Mouse (Mus musculus) fibroblast of lung, adult 2 months (primary cell): ENCODE data around the gene Saxo1.

Source experiments
- DNase-seq: peaks from one replicate; pipeline ENCODE4 v3.0.0-alpha.2; 2011; ENCODE audit warnings: low read depth

The Saxo1 gene

DNA sequence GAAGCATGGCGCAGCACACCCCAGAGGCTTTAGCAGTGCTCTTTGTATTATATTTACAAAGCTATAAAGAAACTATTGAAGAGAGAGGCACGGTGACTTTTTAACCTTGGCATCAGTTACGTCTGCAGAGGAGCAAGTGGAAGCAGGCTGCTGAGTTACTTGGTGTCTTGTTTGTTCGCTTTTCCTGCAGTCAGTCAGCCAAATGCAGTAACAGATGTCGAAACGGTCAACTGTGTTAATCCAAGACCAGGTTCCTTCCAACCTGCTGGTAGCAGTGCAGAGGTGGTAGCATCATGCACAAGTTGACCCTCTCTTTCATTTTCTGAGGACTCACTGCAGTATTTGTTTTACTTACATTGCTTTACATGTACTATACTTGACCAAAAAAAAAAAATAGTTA lies 135.5 kb downstream of the Saxo1 start:
- DNase-seq: no peak

DNA sequence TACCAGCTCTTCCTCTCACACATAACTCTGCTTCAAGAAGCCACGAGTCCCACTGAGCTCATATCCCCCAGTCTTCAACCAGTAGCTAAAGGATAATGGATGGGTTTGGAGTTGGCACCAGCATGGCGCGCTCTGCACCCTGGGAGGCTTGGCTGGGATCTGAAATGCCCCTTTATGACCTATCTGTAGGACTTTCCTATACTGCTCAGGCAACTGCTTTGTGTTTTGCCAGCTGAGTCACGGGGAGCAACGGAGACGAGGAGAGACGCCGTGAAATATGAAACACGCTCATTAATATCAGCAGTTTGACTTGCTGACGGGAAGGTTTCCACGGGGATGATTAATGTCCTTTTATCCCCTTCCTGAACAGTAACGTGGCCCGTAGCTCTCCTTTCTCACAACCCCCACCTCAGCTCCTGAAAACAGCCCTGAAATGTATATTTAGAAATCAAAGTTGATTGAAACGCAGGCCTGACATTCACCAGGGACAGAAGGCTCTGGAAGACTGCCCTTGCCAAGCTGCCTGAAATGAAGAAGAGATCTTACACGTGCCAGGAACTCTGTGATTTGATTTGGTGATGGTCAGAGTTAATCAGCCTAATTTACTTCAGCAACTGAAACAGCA lies 141.6 kb downstream of the Saxo1 start:
- no peak for DNase-seq

DNA sequence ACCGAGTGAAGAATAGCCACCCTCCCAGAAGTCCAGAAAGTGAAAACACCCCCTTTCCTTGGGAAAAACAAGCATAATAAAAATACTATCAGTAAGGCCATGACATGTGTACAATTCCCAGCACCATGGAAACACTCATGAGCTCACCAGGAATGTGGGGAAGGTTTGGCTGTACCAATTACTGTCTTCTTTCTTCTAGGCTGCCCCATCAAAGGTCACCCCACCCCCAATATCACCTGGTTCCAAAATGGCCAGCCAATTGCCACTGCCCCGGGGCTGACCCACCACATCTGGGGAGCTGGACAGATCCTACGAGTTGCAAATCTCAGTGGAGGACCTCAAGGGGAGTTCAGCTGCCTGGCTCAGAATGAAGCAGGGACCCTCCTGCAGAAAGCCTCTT lies 144.7 kb downstream of the Saxo1 start:
- DNase-seq: no peak

DNA sequence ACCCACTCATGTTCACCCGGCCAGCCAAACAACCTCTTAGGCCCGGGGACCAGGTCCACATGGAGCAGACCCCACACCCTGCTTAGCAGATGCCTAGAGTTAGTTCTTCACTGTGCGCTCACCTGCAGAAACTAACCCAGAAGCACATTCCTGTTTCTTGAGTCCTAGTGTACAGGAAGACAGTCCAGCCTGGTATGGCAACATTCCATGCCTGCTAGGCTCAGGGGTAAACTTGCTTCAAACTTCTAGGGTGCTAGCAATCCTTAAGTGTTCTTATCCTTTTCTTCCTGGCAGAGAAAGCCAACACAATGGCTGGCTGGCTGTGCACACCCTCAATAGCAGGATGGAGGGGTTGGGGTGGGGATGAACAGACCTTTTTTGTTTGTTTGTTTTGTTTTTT lies 147.2 kb downstream of the Saxo1 start:
- DNase-seq: no peak

DNA sequence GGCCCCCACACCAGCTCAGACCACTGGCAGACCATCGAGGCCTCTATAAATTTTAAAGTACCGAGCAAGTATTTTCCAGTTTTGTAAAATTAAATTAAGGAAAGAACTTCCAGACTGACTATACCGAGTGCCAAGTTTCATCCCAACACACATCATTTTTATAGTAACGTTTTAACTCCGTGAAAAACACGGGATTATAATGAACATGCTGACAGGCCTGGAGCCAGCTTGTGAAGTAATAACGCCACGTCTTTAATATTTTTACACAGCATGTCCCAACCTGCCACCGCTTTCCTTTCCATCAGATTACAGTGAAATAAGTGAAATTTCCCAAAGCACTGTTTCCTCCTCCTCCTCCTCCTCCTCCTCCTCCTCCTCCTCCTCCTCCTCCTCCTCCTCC lies 149.7 kb downstream of the Saxo1 start:
- DNase-seq: no peak

DNA sequence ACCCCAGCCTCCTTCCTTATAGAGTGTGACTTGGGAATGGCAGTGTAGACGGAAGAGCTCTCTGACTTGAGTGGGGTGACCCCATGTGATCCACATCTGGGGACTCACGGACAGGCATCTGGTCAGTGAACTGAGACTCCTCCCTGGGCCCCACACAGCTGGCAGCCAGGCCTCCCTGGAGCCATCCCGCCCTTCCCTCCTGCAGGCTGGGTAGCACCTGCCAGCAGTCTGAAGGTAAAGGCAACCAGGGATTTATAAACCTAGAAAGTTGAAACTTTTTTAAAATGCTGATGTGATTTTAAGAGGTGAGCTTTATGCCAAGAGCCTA lies 151.0 kb downstream of the Saxo1 start:
- no peak for DNase-seq

DNA sequence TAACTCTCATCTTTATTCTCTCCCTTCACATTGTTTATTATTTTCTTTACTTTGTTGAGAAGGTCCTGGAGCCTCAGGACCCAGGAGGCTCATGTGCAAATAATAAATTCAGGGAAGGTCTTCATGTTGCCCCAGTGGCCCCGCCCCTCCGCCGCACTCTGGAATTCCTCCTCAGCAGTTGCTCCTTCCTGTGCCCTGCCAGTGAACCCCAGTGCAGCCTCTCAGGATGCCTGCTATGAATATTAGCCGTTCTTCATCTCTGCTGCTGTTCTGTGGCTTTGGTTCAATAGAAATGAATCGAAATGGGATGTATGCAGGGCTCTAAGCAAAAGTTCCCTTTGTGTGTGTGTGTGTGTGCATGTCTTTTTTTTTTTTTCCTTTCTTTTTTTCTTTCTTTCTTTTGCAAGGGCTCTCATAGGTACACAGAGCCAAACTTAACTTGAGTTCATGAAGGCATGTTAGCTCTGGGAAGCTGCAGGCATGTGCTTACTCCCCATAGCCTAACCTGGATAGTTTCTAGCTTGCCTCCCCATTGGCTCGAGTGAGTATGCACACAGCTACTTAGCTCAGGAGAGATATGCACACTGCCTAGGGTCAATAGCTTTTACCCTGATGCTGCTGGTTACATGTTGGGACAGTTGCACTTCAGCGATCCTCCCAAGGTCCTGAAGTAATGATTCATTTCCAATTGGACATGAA lies 151.5 kb downstream of the Saxo1 start:
- DNase-seq: no peak

DNA sequence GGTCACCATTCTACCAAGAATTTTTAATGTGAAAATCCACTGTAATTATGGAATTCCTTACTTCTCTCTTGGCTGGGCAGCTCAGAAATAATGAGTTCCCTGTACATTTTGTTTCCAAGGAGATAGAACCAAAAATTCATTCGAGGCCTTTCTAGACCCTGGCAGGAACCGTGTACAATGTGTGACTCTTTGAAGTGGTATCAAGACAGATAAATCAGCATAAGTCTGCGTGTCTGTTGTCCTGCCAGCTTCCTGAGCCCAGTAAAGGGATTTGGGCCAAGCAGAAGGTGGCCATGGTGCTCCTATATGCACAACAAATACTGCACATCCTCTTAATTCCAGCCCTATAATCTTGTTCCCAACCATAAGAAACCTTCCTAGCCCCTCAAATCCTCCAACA lies 157.0 kb downstream of the Saxo1 start:
- DNase-seq: no peak

DNA sequence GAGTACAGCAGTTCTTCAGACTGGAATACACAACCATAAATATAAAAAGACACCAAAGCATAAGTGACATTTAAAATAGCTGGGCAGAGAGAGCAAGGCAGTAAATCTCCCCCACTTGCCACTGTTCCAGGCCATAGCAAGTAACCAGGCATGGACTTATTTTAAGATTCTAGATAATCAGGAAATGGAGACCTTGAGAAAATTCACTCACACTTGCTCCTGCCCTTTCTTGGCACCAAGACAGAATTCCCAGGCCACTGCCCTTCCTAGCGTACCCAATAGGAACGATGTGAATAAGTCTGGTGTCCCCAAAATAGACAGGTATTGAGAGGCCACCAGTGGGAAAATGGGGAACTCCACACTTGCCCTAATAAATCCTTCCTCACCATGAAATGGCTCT lies 160.7 kb downstream of the Saxo1 start:
- no peak for DNase-seq

DNA sequence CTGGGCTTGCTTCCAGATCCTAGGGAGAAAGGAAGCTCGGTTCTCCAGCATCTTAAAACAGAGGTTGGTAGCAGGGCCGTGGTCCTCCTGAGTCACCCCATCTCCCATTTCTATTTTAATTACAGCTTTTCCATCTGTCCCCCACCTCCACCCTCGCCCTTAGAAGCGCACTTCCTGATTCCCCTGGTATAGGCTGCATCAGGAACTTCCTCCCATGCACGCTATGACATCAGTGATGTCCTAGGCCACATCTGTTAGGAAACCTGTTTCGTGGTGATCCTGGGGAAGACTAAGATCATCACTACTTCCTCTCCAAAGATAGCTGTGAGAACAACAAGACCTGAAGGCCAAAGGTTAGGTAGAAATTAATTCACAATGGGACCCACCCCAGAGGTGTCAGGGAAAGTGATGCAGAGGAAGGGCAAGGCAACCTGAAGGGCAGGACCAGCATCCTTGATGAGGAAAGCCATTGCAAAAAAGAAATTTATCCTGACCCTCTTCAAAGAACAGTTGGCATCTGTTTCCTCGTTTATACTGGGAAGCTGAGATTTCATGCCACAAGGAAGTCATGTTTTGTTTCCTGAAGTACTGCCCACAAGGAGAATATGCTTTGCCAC lies 161.3 kb downstream of the Saxo1 start:
- no peak for DNase-seq

DNA sequence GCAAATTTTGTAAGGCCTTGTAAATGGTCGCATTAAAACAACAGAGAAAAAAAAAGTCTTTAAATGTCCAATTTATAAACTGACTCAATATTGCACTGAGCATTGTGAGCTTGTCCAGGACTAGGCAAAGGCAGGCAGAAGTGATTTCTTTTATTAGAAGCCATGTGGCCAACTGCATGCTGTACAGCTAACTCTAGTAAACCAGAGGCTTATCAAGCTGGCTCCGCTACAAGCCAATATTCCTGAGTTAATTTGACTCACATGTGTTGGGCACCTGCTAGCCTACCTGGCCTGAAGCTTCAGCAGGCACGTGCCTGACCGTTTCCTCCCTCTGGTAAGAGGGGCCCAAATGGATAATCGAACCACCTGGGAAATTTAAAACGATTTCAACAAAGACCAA lies 162.5 kb downstream of the Saxo1 start:
- DNase-seq: no peak
